ENCODE assay signal across 9 mouse cellular contexts in genomic region chr6:131353352-131353919, GRCm38 (mm10). TPM values are rescaled to one million over a fixed set of nuclear protein-coding genes. Genes with fewer than 3 reads are reported as not detected.
A peak's percentile ranks its signal among the peaks of the same experiment; 100 is the strongest.
DNase-seq lines count a peak whose midpoint lies in the region; ATAC-seq and TF ChIP-seq lines count a peak whose summit lies in the region.
"Had no signal": no experiment of that assay in that cellular context is flagged by ENCODE, and none has a peak within 500 bp of the region (broad histone marks: within the 10 kb centered on the region; RNA-seq: fewer than 3 reads in every experiment).

Gene Styk1 (minus strand): TSS chr6:131353597.

- no peak for TF ChIP-seq POLR2A in CH12.LX (IDR thresholded peaks at IDR 0.05; ENCODE audit: low read depth, low read length)

- dilution Hi-C loops in CH12.LX (cut with MboI; ENCODE audit: extremely low pct_ligation_motif_present, extremely low pct_unique_long_range_greater_than_20kb, low sequenced_read_pairs) = no loop called here

- no peaks in the 10 kb centered on the region for H3K36me3 ChIP-seq in CH12.LX (replicated peaks in 1 of 2; ENCODE audit: control insufficient read depth in 1 of 2, insufficient read depth in 1 of 2, low read length in 1 of 2)
- H3K36me3 ChIP-seq in forebrain, embryonic 13.5 days (ENCODE audit: poor library complexity, severe bottlenecking) = no peaks in the 10 kb centered on the region
- H3K36me3 ChIP-seq in liver, embryonic 15.5 days (replicated peaks) = no peaks in the 10 kb centered on the region
- H3K36me3 ChIP-seq in neural tube, embryonic 12.5 days = no peaks in the 10 kb centered on the region

- no peaks in the 10 kb centered on the region for H3K79me2 ChIP-seq in CH12.LX (replicated peaks; ENCODE audit: control insufficient read depth, extremely low read depth, insufficient read depth, poor library complexity, severe bottlenecking)

- H3K4me1 ChIP-seq in CH12.LX (ENCODE audit: control insufficient read depth in 1 of 2, insufficient read depth in 2 of 2) = peaks cover 2 to 19% of the 10 kb centered on the region in 2 experiments
- peaks cover 5% of the 10 kb centered on the region; the same call in 1 of the 2 replicates for H3K4me1 ChIP-seq in forebrain, embryonic 13.5 days
- H3K4me1 ChIP-seq in liver, embryonic 15.5 days (replicated peaks) = no peaks in the 10 kb centered on the region
- H3K4me1 ChIP-seq in neural tube, embryonic 12.5 days = 0 out of 2 replicates have a peak, but pooled peaks cover 3% of the 10 kb centered on the region

- peak; percentile 39 to 88; a peak in 2 of 4 replicates for TF ChIP-seq CTCF in CH12.LX (conservative IDR thresholded peaks at IDR 0.05 in 1 of 2, IDR thresholded peaks at IDR 0.05 in 1 of 2; ENCODE audit: low read depth in 2 of 2, low read length in 2 of 2)

- H3K27ac ChIP-seq in CH12.LX (ENCODE audit: insufficient read depth, low read depth) = no peak within 1 kb of the TSS
- no peak within 1 kb of the TSS for H3K27ac ChIP-seq in forebrain, embryonic 13.5 days
- no peak within 1 kb of the TSS for H3K27ac ChIP-seq in liver, embryonic 15.5 days (replicated peaks)
- H3K27ac ChIP-seq in neural tube, embryonic 12.5 days = no peak within 1 kb of the TSS
- H3K27ac ChIP-seq: macrophage had no signal

- peak; percentile 69; the same call in 1 of the 2 replicates for TF ChIP-seq EP300 in CH12.LX (IDR thresholded peaks at IDR 0.05; ENCODE audit: low read length)

- H3K27me3 ChIP-seq in CH12.LX (replicated peaks) = peaks cover 46% of the 10 kb centered on the region
- no peaks in the 10 kb centered on the region for H3K27me3 ChIP-seq in forebrain, embryonic 13.5 days
- peaks cover 48% of the 10 kb centered on the region for H3K27me3 ChIP-seq in liver, embryonic 15.5 days
- no peaks in the 10 kb centered on the region for H3K27me3 ChIP-seq in neural tube, embryonic 12.5 days (replicated peaks)

- H3K4me3 ChIP-seq in CH12.LX (replicated peaks in 1 of 3; ENCODE audit: low read depth in 2 of 3, low read length in 2 of 3, poor library complexity in 1 of 3) = no peak within 1 kb of the TSS
- H3K4me3 ChIP-seq in forebrain, embryonic 13.5 days = peak within 1 kb of the TSS; percentile 32
- H3K4me3 ChIP-seq in liver, embryonic 15.5 days (replicated peaks) = peak within 1 kb of the TSS; percentile 30
- peak within 1 kb of the TSS; percentile 29 for H3K4me3 ChIP-seq in neural tube, embryonic 12.5 days

- TF ChIP-seq RAD21 in CH12.LX (IDR thresholded peaks at IDR 0.05; ENCODE audit: low read depth, low read length) = peak; percentile 93

- H3K9ac ChIP-seq in CH12.LX (ENCODE audit: insufficient read depth, low read depth) = no peak within 1 kb of the TSS
- H3K9ac ChIP-seq in forebrain, embryonic 13.5 days = peak within 1 kb of the TSS; percentile 48; the same call in 1 of the 2 replicates
- H3K9ac ChIP-seq in liver, embryonic 15.5 days = no peak within 1 kb of the TSS
- peak within 1 kb of the TSS; percentile 22; the same call in 1 of the 2 replicates for H3K9ac ChIP-seq in neural tube, embryonic 12.5 days

- H3K9me3 ChIP-seq in CH12.LX (replicated peaks; ENCODE audit: low read length) = no peaks in the 10 kb centered on the region
- no peaks in the 10 kb centered on the region for H3K9me3 ChIP-seq in forebrain, embryonic 13.5 days (replicated peaks)
- no peaks in the 10 kb centered on the region for H3K9me3 ChIP-seq in liver, embryonic 15.5 days (replicated peaks)
- no peaks in the 10 kb centered on the region for H3K9me3 ChIP-seq in neural tube, embryonic 12.5 days

- peak; percentile 87 for DNase-seq in CH12.LX (ENCODE audit: extremely low read depth)
- DNase-seq in c-Kit-positive CD71-negative TER-119-negative erythroid progenitor cells, embryonic 14.5 days (ENCODE audit: low read depth) = peak; percentile 75
- peak; percentile 72 to 79 for DNase-seq in heart, postnatal 10 days
- peak; percentile 86 to 88 for DNase-seq in kidney, postnatal 4 days
- DNase-seq in telencephalon, adult 2 months (ENCODE audit: low read depth, low spot score) = peak; percentile 69

- intact Hi-C loops in heart, postnatal 10 days (cut with DNase I) = loop anchor here (2.0 kb wide), 1 partner anchor 61 kb away; the partner anchor contains the start of gene Magohb

- in situ Hi-C loops in CH12.LX (cut with MboI; ENCODE audit: low pct_ligation_motif_present, low pct_unique_long_range_greater_than_20kb, low sequenced_read_pairs) = loop anchor here (25.0 kb wide), 1 partner anchor 1766 kb away; the partner anchor contains the start of genes Klrd1 and Klre1

- H3K4me2 ChIP-seq in CH12.LX (ENCODE audit: insufficient read depth, low read depth, poor library complexity, severe bottlenecking) = peak within 1 kb of the TSS; percentile 70
- peak within 1 kb of the TSS; percentile 63 for H3K4me2 ChIP-seq in forebrain, embryonic 13.5 days
- peak within 1 kb of the TSS; percentile 56 for H3K4me2 ChIP-seq in liver, embryonic 15.5 days
- peak within 1 kb of the TSS; percentile 62 for H3K4me2 ChIP-seq in neural tube, embryonic 12.5 days (replicated peaks)

- WGBS in forebrain, embryonic 13.5 days = 1% methylated on average over 16 of the region's 16 CpGs
- 2% methylated on average over 16 of the region's 16 CpGs for WGBS in liver, embryonic 15.5 days (ENCODE audit: insufficient replicate concordance)
- WGBS in neural tube, embryonic 12.5 days = 3% methylated on average over 16 of the region's 16 CpGs

- peak; percentile 93 for ATAC-seq in forebrain, embryonic 13.5 days
- peak; percentile 64 for ATAC-seq in liver, embryonic 15.5 days (ENCODE audit: insufficient read depth)
- peak; percentile 89 for ATAC-seq in neural tube, embryonic 12.5 days (ENCODE audit: low FRiP score, low read depth)

TF ChIP-seq in CH12.LX, 34 proteins besides CTCF, POLR2A, EP300 and RAD21:
- TF ChIP-seq ZNF384 (IDR thresholded peaks at IDR 0.05; ENCODE audit: low read depth, low read length) (no peak), HCFC1 (IDR thresholded peaks at IDR 0.05; ENCODE audit: low read depth, low read length) (no peak), NELFE (IDR thresholded peaks at IDR 0.05; ENCODE audit: low read depth, low read length) (peak; percentile 20; the same call in 1 of the 2 replicates), TBP (conservative IDR thresholded peaks at IDR 0.05; ENCODE audit: low read depth, low read length) (no peak), SIN3A (IDR thresholded peaks at IDR 0.05; ENCODE audit: low read length) (peak; percentile 45; the same call in 1 of the 2 replicates), CHD2 (IDR thresholded peaks at IDR 0.05; ENCODE audit: low read length) (no peak), RCOR1 (conservative IDR thresholded peaks at IDR 0.05; ENCODE audit: low read depth, low read length) (peak; percentile 79; the same call in 1 of the 2 replicates), MEF2A (IDR thresholded peaks at IDR 0.05; ENCODE audit: borderline replicate concordance, low read depth, low read length) (no peak; the same call in 1 of the 2 replicates), GABPA (IDR thresholded peaks at IDR 0.05; ENCODE audit: insufficient replicate concordance, low read depth, low read length) (no peak), MXI1 (IDR thresholded peaks at IDR 0.05; ENCODE audit: low read depth, low read length) (peak; percentile 55; the same call in 1 of the 2 replicates), ZKSCAN1 (IDR thresholded peaks at IDR 0.05; ENCODE audit: borderline replicate concordance, low read depth, low read length) (no peak), IRF4 (IDR thresholded peaks at IDR 0.05; ENCODE audit: low read depth, low read length) (peak; percentile 69), PAX5 (IDR thresholded peaks at IDR 0.05; ENCODE audit: low read length) (no peak), USF1 (IDR thresholded peaks at IDR 0.05; ENCODE audit: low read depth, low read length) (no peak), CHD1 (IDR thresholded peaks at IDR 0.05; ENCODE audit: low read depth, low read length) (no peak), BHLHE40 (IDR thresholded peaks at IDR 0.05; ENCODE audit: low read depth, low read length) (peak; percentile 60), ETS1 (conservative IDR thresholded peaks at IDR 0.05; ENCODE audit: low read depth, low read length) (peak; percentile 19; the same call in 1 of the 2 replicates), E2F4 (IDR thresholded peaks at IDR 0.05; ENCODE audit: insufficient replicate concordance, low read depth, low read length) (no peak), KAT2A (IDR thresholded peaks at IDR 0.05; ENCODE audit: insufficient replicate concordance, low read length) (no peak), TCF12 (IDR thresholded peaks at IDR 0.05; ENCODE audit: low read depth, low read length) (0 out of 2 replicates have a peak, but pooled peaks have one; percentile 36), ZMIZ1 (IDR thresholded peaks at IDR 0.05; ENCODE audit: low read depth, low read length) (no peak), MYC (IDR thresholded peaks at IDR 0.05; ENCODE audit: low read depth, low read length) (no peak), MAZ (IDR thresholded peaks at IDR 0.05; ENCODE audit: low read depth, low read length) (no peak), MAFK (IDR thresholded peaks at IDR 0.05; ENCODE audit: insufficient replicate concordance, low read length) (peak; percentile 91), UBTF (IDR thresholded peaks at IDR 0.05; ENCODE audit: low read depth, low read length) (no peak), ELF1 (IDR thresholded peaks at IDR 0.05; ENCODE audit: low read depth, low read length) (no peak; the same call in 1 of the 2 replicates), NRF1 (IDR thresholded peaks at IDR 0.05; ENCODE audit: low read depth, low read length) (no peak), MAX (IDR thresholded peaks at IDR 0.05; ENCODE audit: low read length) (no peak), ZC3H11A (IDR thresholded peaks at IDR 0.05; ENCODE audit: low read depth, low read length) (peak; percentile 21; the same call in 1 of the 2 replicates), SMC3 (IDR thresholded peaks at IDR 0.05; ENCODE audit: low read depth, low read length) (peak; percentile 73), JUN (IDR thresholded peaks at IDR 0.05; ENCODE audit: insufficient read depth, low read depth, low read length) (no peak), JUND (conservative IDR thresholded peaks at IDR 0.05; ENCODE audit: low read depth, low read length) (no peak; the same call in 1 of the 2 replicates)

RNA-seq across cellular contexts. Expression of gene Styk1, which starts in this region (rescaled TPM):
- total RNA-seq in CH12.LX (2012; rRNA removed) = not detected in 2 replicates
- total RNA-seq in CH12.LX (2014; rRNA removed) = not detected in 2 replicates
- polyA plus RNA-seq in CH12.LX (2012; ENCODE audit: insufficient read length, low read depth) = not detected in 2 replicates
- polyA plus RNA-seq in forebrain, embryonic 13.5 days (2015; fragmentation: Nextera tagmentation; extraction: Ambion mirVana) = 1.2 and 1.6 TPM in 2 replicates
- total RNA-seq in heart, postnatal 10 days (2021) = under 1 TPM; 0.14 to 0.20 TPM
- 0.89 and 0.90 TPM in 2 replicates for polyA plus RNA-seq in liver, embryonic 15.5 days (2015; fragmentation: Nextera tagmentation; extraction: Ambion mirVana)
- polyA plus RNA-seq in neural tube, embryonic 12.5 days (2016; fragmentation: Nextera tagmentation; extraction: Ambion mirVana) = 1.1 and 1.3 TPM in 2 replicates
- polyA plus RNA-seq: macrophage had no signal

Comparison
In these comparisons a context has a peak if more than half of its experiments do, and no peak if none do; other contexts are left out.
1. Peak in DNase-seq and H3K4me2 ChIP-seq in CH12.LX; RNA of the gene not detected or under 1 TPM.
2. Peak in DNase-seq in heart, postnatal 10 days; RNA of the gene not detected or under 1 TPM.
3. Peak in ATAC-seq, H3K4me3 ChIP-seq and H3K4me2 ChIP-seq in liver, embryonic 15.5 days; RNA of the gene not detected or under 1 TPM.
4. H3K4me3 ChIP-seq: peak in forebrain, embryonic 13.5 days (single experiment) and neural tube, embryonic 12.5 days (single experiment); none in CH12.LX (0 of 3).
5. H3K9ac ChIP-seq: peak in forebrain, embryonic 13.5 days (single experiment) and neural tube, embryonic 12.5 days (single experiment); none in CH12.LX (single experiment) and liver, embryonic 15.5 days (single experiment).
6. Peak in every context shown above with its lines, with median percentiles within 50 percentile points of each other: DNase-seq, H3K4me2 ChIP-seq and ATAC-seq.